Comparison of ENCODE assay signal across 30 mouse cellular contexts in genomic region chr3:140348670-140349069, GRCm38 (mm10).
A peak's percentile ranks its signal among the peaks of the same experiment; 100 is the strongest.
DNase-seq lines count a peak whose midpoint lies in the region; ATAC-seq lines count a peak whose summit lies in the region.
"Had no signal": no experiment of that assay in that cellular context is flagged by ENCODE, and none has a peak within 500 bp of the region (broad histone marks: within the 10 kb centered on the region; RNA-seq: fewer than 3 reads in every experiment).

No protein-coding gene starts in this region.

- DNase-seq in embryonic facial prominence, embryonic 14.5 days (ENCODE audit: low spot score) = peak; percentile 12
- no peak for DNase-seq in embryonic facial prominence, embryonic 10.5 days (ENCODE audit: low spot score)
- DNase-seq in left cerebral cortex, postnatal 14 days (ENCODE audit: low spot score in 2 of 2) = no peak
- DNase-seq: adrenal gland, adult 2 months; adrenal gland, postnatal 36 days; cerebellum, adult 2 months; cerebellum, postnatal 14 days; gastrocnemius, adult 2 months; gastrocnemius, postnatal 36 days; heart, adult 18-20 months; heart, postnatal 4 days; kidney, adult 11 months; kidney, postnatal 25 days; liver, embryonic 13.5 days; lung, adult 18-20 months; lung, postnatal 4 days; spleen, adult 18-20 months; thymus, postnatal 14 days had no signal

- H3K27ac ChIP-seq in embryonic facial prominence, embryonic 14.5 days (replicated peaks; ENCODE audit: low read depth, low read length) = no peak overlapping the region
- H3K27ac ChIP-seq in embryonic facial prominence, embryonic 10.5 days (replicated peaks) = no peak overlapping the region
- no peak overlapping the region for H3K27ac ChIP-seq in hindbrain, embryonic 12.5 days
- no peak overlapping the region for H3K27ac ChIP-seq in hindbrain, embryonic 13.5 days
- no peak overlapping the region for H3K27ac ChIP-seq in midbrain, embryonic 13.5 days
- H3K27ac ChIP-seq in midbrain, embryonic 15.5 days = no peak overlapping the region
- H3K27ac ChIP-seq: gastrocnemius, adult 2 months; kidney, embryonic 15.5 days; limb, embryonic 15.5 days; liver, embryonic 13.5 days had no signal

- H3K9me3 ChIP-seq in embryonic facial prominence, embryonic 14.5 days (ENCODE audit: control insufficient read depth, low read length) = no peaks in the 10 kb centered on the region
- no peaks in the 10 kb centered on the region for H3K9me3 ChIP-seq in embryonic facial prominence, embryonic 10.5 days
- no peaks in the 10 kb centered on the region for H3K9me3 ChIP-seq in hindbrain, embryonic 12.5 days (replicated peaks)
- no peaks in the 10 kb centered on the region for H3K9me3 ChIP-seq in hindbrain, embryonic 13.5 days
- no peaks in the 10 kb centered on the region for H3K9me3 ChIP-seq in midbrain, embryonic 13.5 days
- H3K9me3 ChIP-seq in midbrain, embryonic 15.5 days = no peaks in the 10 kb centered on the region
- H3K9me3 ChIP-seq: kidney, embryonic 15.5 days; limb, embryonic 15.5 days; liver, embryonic 13.5 days; megakaryocyte, embryonic 14.5 days had no signal

- H3K4me1 ChIP-seq in embryonic facial prominence, embryonic 14.5 days (ENCODE audit: control insufficient read depth, insufficient read depth, low read length) = no peaks in the 10 kb centered on the region
- no peaks in the 10 kb centered on the region for H3K4me1 ChIP-seq in embryonic facial prominence, embryonic 10.5 days
- no peaks in the 10 kb centered on the region for H3K4me1 ChIP-seq in hindbrain, embryonic 12.5 days
- H3K4me1 ChIP-seq in hindbrain, embryonic 13.5 days (replicated peaks) = no peaks in the 10 kb centered on the region
- H3K4me1 ChIP-seq in midbrain, embryonic 13.5 days (replicated peaks) = no peaks in the 10 kb centered on the region
- no peaks in the 10 kb centered on the region for H3K4me1 ChIP-seq in midbrain, embryonic 15.5 days
- H3K4me1 ChIP-seq: kidney, embryonic 15.5 days; limb, embryonic 15.5 days; liver, embryonic 13.5 days; megakaryocyte, embryonic 14.5 days had no signal

- no peaks in the 10 kb centered on the region for H3K27me3 ChIP-seq in embryonic facial prominence, embryonic 14.5 days (replicated peaks; ENCODE audit: control insufficient read depth, insufficient read depth, low read length)
- no peaks in the 10 kb centered on the region for H3K27me3 ChIP-seq in embryonic facial prominence, embryonic 10.5 days (replicated peaks; ENCODE audit: low read depth, poor library complexity, severe bottlenecking)
- H3K27me3 ChIP-seq in hindbrain, embryonic 12.5 days = no peaks in the 10 kb centered on the region
- H3K27me3 ChIP-seq in hindbrain, embryonic 13.5 days = no peaks in the 10 kb centered on the region
- H3K27me3 ChIP-seq in midbrain, embryonic 13.5 days = no peaks in the 10 kb centered on the region
- H3K27me3 ChIP-seq in midbrain, embryonic 15.5 days (replicated peaks) = no peaks in the 10 kb centered on the region
- H3K27me3 ChIP-seq: CH12.LX; kidney, embryonic 15.5 days; limb, embryonic 15.5 days; liver, embryonic 13.5 days; megakaryocyte, embryonic 14.5 days had no signal

- no peak overlapping the region for H3K4me3 ChIP-seq in embryonic facial prominence, embryonic 14.5 days (ENCODE audit: low read depth, low read length)
- no peak overlapping the region for H3K4me3 ChIP-seq in embryonic facial prominence, embryonic 10.5 days
- H3K4me3 ChIP-seq in hindbrain, embryonic 12.5 days = no peak overlapping the region
- no peak overlapping the region for H3K4me3 ChIP-seq in hindbrain, embryonic 13.5 days
- no peak overlapping the region for H3K4me3 ChIP-seq in midbrain, embryonic 13.5 days (replicated peaks)
- H3K4me3 ChIP-seq in midbrain, embryonic 15.5 days = no peak overlapping the region
- H3K4me3 ChIP-seq: gastrocnemius, adult 2 months; kidney, embryonic 15.5 days; limb, embryonic 15.5 days; liver, embryonic 13.5 days; megakaryocyte, embryonic 14.5 days had no signal

- intact Hi-C loops in left cerebral cortex, postnatal 14 days (cut with DNase I) = no loop called here

- no peak overlapping the region for H3K4me2 ChIP-seq in embryonic facial prominence, embryonic 14.5 days (ENCODE audit: low read depth, low read length)
- H3K4me2 ChIP-seq in hindbrain, embryonic 12.5 days (replicated peaks) = no peak overlapping the region
- no peak overlapping the region for H3K4me2 ChIP-seq in hindbrain, embryonic 13.5 days
- no peak overlapping the region for H3K4me2 ChIP-seq in midbrain, embryonic 13.5 days (replicated peaks)
- no peak overlapping the region for H3K4me2 ChIP-seq in midbrain, embryonic 15.5 days
- H3K4me2 ChIP-seq: heart, embryonic 11.5 days; kidney, embryonic 15.5 days; limb, embryonic 15.5 days; liver, embryonic 13.5 days had no signal

- 66% methylated on average over 3 of the region's 3 CpGs for WGBS in embryonic facial prominence, embryonic 14.5 days
- WGBS in embryonic facial prominence, embryonic 10.5 days = 80% methylated on average over 3 of the region's 3 CpGs
- WGBS in hindbrain, embryonic 12.5 days = 59% methylated on average over 3 of the region's 3 CpGs
- WGBS in hindbrain, embryonic 13.5 days = 50% methylated on average over 3 of the region's 3 CpGs
- WGBS in midbrain, embryonic 13.5 days = 50% methylated on average over 3 of the region's 3 CpGs
- WGBS in midbrain, embryonic 15.5 days = 39% methylated on average over 3 of the region's 3 CpGs

- ATAC-seq in embryonic facial prominence, embryonic 14.5 days (ENCODE audit: low read depth) = peak; percentile 50; the same call in 1 of the 2 replicates
- peak; percentile 48; the same call in 1 of the 2 replicates for ATAC-seq in hindbrain, embryonic 12.5 days (ENCODE audit: low FRiP score)
- no peak for ATAC-seq in hindbrain, embryonic 13.5 days (ENCODE audit: low FRiP score)
- ATAC-seq in midbrain, embryonic 13.5 days = peak; percentile 43; the same call in 1 of the 2 replicates
- no peak for ATAC-seq in midbrain, embryonic 15.5 days (replicated peaks)
- ATAC-seq: activated CD4-positive, CD25-positive, alpha-beta regulatory T cell, adult 4 months; inflammation-experienced regulatory T-cells, adult 6 months; lung, postnatal 0 days had no signal

- no peaks in the 10 kb centered on the region for H3K36me3 ChIP-seq in embryonic facial prominence, embryonic 14.5 days (ENCODE audit: control insufficient read depth, insufficient read depth, low read length)
- H3K36me3 ChIP-seq in embryonic facial prominence, embryonic 10.5 days (replicated peaks) = no peaks in the 10 kb centered on the region
- no peaks in the 10 kb centered on the region for H3K36me3 ChIP-seq in hindbrain, embryonic 12.5 days
- H3K36me3 ChIP-seq in hindbrain, embryonic 13.5 days = no peaks in the 10 kb centered on the region
- H3K36me3 ChIP-seq in midbrain, embryonic 13.5 days = no peaks in the 10 kb centered on the region
- no peaks in the 10 kb centered on the region for H3K36me3 ChIP-seq in midbrain, embryonic 15.5 days (replicated peaks)
- H3K36me3 ChIP-seq: kidney, embryonic 15.5 days; limb, embryonic 15.5 days; liver, embryonic 13.5 days had no signal

- no peak overlapping the region for H3K9ac ChIP-seq in embryonic facial prominence, embryonic 14.5 days (ENCODE audit: low read depth, low read length)
- H3K9ac ChIP-seq in hindbrain, embryonic 12.5 days = no peak overlapping the region
- no peak overlapping the region for H3K9ac ChIP-seq in hindbrain, embryonic 13.5 days
- no peak overlapping the region for H3K9ac ChIP-seq in midbrain, embryonic 13.5 days (replicated peaks)
- no peak overlapping the region for H3K9ac ChIP-seq in midbrain, embryonic 15.5 days
- H3K9ac ChIP-seq: kidney, embryonic 15.5 days; limb, embryonic 15.5 days; liver, embryonic 13.5 days had no signal

Comparison
In these comparisons a context has a peak if more than half of its experiments do, and no peak if none do; other contexts are left out.
1. ATAC-seq: peak in embryonic facial prominence, embryonic 14.5 days (single experiment), hindbrain, embryonic 12.5 days (single experiment) and midbrain, embryonic 13.5 days (single experiment); none in hindbrain, embryonic 13.5 days (single experiment) and midbrain, embryonic 15.5 days (single experiment).